Mouse (Mus musculus) cerebellum, postnatal 14 days (tissue): ENCODE results near the gene Pkd1l1.
A peak's percentile ranks its signal among the peaks of the same experiment; 100 is the strongest.

Experiments used
- DNase-seq, 2 experiments: peaks; one replicate each; pipeline ENCODE4 v3.0.0; 2021; ENCODE audit warnings: mixed read lengths in 2 of 2

Pkd1l1 gene

DNA sequence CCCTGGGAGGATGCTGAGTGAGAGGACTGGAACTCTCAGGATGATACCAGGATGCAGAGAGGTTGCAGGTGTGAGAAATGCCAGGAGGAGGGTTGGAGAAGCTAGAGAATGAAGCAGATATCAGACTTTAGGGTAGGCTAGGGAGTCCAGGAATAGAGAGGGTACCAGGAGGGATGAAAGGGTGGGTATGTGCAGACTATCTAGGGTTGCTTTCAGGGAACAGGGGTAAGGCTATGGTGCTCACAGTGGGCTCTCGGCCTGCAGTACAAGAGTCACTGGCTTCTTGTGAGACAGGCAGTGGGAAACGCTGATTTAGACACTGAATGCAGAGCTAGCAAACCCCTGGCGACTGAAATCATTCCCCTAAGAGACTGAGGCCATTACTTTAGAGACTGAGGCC lies at the start of gene Pkd1l1:
Pkd1l1 (minus strand) TSS at position 101 of the 400 bp plus-strand sequence.
- no peak for DNase-seq

DNA sequence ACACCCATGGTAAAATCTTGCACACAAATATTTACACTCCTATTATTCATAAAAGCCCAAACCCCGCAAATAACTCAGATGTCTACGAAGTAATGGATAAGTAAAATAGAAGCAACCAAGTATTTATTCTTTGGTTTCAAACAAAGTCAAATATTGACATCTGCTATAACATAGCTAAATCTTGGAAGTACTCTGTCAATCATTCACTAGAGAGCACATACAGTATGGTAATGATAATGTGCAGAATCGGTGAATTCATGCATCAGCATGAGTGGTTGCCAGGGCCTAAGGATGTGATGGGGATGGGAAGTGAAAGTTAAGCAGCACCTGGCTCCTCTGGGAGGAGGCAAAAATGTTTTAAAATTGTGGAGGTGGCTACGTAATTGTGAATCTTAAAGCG lies 47.1 kb upstream of the Pkd1l1 start:
- no peak for DNase-seq

DNA sequence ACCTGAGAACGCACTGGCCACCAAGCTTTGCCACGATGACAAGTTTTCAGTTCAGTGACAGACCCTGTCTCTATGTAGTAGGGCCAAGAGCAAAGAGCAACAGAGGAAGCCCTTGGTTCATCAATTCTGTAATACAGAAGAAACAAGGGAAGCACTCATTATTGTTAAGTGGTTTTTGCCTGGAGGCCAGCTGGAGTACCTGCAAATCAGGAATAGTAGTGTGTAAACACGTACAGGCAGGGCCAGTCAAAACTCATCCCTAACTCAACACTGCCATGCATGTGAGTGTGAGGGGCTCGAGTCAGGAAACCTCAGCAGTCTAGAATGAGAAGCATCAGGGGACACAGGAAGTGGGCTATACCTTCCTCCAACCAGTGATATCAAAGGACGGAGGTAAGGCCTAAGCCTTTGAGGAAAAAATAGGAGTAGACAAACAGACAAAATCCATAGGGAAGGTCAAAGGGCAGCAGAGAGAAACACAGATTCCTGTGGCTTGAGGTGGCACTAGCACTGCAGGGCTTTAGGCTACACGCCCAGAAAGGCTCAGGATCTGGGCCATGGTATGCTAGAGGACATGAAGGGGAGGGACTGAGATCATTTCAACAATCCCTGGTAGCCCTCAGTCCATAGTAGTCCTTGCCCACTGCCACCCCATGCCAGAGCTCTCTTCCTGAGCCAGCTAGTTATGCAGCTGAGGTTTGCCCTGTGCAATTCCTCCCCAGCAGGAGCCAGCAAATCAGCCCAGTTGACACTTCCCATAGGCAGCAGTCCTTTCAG lies 45.6 kb upstream of the Pkd1l1 start:
- peak; percentile 33 to 47 for DNase-seq

DNA sequence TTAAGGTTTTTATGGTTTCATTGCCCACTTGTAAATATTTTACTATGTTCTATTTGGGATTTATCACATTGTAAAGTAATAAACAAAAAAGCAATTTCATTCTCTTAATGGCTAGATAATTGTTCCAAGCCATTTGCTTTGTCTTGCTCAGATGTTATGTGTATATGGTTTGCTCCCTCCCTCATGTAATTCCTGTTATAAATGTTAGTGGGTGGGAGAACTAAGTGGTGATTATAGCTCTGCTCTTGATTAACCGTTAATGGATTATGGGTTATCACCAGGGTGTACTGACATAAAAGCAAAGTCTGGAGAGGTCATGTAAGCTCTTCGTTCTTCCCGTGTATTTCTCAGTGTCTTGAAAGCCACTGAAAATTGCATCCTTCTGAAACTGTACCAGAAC lies 41.7 kb upstream of the Pkd1l1 start:
- DNase-seq, result no peak

DNA sequence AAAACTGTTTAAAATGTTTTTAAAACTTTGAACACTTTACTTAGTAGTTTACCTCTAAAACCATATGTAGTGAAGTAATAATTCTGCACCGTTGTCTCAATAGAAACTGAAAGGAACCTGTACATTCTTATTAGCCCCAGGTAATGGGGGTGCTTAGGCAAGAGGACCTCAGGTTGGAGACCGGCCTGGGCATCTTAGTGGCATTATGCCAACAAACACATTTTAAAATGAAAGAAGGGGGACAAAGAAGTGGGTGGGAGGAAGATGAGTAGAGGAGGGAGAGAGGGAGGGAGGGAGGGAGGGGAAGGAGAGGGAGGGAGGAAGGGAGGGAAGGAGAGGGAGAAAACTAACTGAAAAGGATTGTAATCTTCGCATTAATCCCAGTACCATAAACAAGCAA lies 38.3 kb upstream of the Pkd1l1 start:
- no peak for DNase-seq

DNA sequence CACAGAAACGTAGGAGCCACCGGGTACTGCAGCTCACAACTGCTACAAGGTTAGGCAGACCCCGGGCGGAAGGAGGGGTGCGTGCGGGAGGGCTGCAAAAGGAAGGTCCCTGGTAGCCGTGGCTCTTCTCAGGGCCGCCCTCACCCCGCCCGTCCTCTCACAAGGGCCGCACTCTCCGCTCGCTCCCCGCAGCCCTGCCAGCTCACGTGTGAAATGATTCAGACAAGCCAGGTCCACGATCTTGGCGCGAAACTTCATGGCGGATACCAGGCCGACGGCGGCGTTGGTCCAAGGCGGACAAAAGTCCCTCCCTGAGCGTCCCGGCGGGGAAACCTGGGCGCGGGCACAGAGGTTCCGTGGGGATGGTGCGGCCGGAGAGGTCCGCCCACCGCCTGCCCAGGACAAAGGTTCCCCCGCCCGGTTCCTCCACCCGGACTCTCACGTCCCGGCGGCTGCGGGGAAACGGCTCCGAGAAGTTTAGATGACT lies 37.8 kb upstream of the Pkd1l1 start, which contains the start of gene Hus1:
Hus1 (minus strand) TSS at position 339 of the 487 bp plus-strand sequence.
- DNase-seq, result peak; percentile 91

DNA sequence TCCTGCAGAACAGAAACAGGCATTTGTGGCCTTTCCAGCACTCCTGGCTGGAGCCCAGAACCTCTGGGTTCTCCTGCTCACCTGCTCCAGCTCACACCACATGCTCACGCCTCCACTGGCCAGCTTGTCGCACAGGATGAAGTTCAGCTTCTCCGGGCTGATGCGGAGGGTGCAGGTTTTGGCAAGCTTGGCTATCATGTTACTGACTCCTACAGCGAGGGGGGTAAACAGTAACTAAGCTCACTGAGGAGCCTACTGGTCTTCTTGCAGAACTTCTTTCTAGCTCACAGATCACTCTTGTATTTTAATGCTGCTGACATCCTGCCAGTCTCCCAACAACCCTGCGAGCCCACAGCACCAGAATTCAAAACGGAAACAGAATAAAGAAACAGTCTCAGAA lies 37.4 kb upstream of the Pkd1l1 start:
- DNase-seq, result peak; percentile 40 to 44

DNA sequence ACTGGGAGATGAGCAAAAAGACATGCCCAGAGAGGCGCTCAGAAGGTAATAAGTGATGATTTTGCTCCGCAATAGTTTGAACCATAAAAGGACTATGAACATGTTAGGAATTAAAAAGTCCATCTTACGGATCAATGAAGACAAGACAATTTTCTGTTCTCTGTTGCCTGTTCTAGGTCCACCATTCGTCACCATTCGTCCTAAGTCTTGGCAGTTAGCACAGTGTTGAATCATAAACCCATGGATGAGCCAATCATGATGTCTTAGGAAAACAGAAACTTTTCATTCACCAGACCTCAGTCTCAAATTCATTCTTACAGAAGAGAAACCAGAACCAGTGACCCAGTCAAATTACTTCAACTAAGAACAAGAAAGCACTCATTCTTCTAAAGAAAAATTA lies 35.7 kb upstream of the Pkd1l1 start:
- DNase-seq, result no peak

DNA sequence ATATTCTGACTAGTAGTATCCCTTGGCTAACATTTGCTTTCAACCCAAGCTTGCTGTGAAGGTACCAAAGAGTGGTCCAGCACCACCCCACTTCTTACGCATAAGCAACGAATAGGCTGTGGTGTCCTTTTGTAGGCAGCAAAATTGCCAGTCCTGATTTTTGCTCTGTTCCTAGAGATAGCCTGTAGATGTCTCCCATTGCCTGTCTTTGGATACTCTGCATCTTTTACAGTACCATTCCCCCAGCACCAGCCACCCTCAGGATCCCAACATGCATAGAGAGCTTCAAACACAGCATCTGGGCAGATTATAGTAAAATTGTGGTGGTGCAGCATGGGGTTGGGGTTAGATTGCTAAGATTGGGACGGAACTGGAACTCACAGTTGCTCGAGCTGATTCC lies 15.0 kb upstream of the Pkd1l1 start:
- peak in 1 of 2 experiments; percentile 12 for DNase-seq

DNA sequence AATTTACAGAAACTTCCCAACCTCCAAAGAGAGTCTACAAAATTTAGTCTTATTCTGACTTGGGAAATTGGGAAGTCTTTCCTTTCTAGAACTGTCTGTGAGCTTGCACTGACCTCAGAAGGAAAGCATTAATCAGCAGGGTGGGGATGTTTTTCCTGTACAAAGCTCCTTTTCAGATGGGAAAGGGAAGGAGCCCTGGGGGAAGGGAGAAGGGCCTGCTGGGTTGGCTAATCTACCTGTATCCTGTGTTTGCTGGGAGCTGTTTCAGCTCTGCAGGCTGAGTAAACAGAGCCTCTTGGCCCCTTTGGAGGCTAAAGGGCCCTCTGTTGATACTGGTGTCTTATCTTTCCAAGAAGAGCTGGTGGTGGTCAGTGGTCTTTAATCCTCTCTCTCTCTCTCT lies 13.0 kb upstream of the Pkd1l1 start:
- DNase-seq, result no peak

DNA sequence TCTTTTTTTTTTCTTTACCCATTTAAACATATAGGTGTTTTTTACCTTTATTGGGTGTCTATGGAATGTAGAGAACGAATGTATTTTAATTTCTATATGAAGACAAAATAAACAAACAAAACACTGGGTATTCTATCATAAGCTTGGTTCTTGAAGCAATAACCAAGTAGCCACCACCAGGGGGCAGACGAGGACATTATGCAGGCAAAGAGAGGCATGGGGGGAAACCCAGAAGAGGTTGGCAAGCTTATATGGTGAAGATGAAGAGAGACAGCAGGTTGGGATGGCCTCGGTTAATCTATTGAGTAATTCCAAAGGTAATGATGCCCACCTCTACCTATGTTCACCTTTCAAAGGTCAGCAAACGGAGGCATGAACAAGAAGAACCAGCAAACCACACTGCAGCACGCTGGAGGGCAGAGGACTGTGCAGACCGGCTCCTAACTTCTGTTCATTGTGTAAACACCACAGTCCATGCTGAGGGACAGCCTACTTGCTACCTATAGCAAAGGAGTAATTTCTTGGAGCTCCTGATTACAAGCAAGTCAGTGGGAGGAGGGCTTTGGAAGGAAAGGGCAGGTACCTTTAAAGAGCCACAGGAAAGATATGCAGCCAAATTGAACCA lies 10.3 kb upstream of the Pkd1l1 start:
- DNase-seq, result peak; percentile 87 to 92

DNA sequence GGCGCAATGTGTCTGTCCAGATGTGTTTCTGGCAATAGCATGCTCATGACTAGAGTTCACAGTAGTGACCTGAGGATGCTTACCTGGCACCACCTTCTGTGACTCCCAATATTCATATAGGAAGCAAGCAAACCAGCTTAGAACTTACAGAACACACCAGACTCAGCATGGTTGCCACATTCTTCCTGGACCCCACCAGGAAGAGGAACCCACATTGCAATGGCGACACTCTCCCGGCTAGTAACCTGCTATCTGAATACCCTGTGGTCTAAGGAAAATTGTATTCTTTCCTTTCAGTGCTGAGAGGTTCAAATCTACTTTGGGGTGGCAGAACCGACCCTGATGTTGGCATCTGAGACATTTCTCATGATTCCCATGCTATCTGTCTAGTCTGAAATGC lies 5.1 kb upstream of the Pkd1l1 start:
- no peak for DNase-seq

DNA sequence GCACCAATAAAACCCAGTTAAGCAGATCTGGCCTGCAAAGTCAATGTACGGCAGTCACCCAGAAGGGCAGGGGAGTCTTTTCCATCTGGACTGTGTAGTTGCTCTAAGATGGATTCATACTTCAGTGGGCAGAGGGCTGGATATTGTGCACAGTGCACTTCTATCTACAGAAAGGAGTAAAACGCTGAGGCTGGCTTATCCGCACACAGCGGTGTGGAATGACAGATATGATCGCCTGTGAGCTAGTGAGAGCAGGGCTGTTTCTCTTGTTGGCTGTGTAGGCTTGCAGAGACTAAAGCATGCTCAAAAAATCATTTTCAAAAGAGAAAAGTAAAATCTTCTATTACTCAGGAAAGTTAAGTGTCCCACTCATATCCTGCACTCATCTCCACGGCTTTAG lies 973 bp downstream of the Pkd1l1 start:
- DNase-seq, result no peak

DNA sequence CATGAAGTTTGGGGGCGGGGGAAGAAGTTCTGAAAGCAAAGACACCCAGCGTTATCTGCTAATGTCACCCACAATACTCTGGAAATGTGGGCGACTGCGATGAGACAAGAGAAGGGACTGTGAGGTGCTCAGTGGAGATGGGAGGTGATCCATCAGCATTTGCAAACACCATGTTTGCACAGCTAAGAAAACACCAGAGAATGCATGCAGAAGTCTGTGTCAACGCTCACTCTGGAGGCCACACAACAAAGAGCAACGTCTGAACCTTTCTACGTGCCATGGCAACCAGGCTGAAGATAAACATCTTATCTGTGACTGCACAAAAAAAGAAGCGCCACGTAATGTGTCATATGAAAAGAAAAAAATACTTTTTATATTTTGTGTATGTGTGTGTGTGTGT lies 2.6 kb downstream of the Pkd1l1 start:
- no peak for DNase-seq

DNA sequence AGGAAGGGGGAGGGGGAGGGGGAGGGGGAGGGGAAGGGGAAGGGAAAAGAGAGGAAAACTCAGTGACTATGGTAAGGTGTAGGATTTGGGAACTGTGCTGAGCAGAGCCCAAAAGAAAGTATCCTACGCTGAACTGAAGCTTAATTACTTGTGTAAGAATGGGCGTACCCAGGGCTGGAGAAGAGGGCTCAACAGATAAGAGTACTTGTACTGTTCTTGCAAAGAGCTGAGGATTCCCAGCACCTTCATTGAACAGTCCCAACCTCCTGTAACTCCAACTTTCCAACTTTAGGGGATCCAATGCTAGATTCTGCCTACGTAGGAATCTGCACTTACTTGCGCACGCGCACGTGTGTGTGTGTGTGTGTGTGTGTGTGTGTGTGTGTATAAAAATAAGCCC lies 5.0 kb downstream of the Pkd1l1 start:
- no peak for DNase-seq

DNA sequence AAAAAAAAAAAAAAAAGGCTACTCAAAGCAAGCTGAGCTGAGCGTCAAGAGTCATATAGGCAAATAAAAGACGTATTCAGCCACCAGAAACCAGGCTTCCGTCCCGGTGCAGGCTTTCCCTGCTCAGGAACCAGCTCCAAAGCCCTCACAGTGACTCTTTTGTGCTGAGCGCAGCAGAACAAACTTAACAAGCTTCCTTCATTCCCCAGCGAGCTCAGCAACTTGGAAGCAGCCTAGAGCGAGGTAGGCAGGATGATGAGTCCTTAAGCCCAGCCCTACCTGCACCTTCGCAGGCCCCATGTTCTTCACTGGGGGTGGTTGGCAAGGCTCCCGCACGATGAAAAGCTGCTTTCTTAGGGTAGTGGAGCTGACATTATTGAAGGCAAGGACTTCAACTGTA lies 14.5 kb downstream of the Pkd1l1 start:
- no peak for DNase-seq

DNA sequence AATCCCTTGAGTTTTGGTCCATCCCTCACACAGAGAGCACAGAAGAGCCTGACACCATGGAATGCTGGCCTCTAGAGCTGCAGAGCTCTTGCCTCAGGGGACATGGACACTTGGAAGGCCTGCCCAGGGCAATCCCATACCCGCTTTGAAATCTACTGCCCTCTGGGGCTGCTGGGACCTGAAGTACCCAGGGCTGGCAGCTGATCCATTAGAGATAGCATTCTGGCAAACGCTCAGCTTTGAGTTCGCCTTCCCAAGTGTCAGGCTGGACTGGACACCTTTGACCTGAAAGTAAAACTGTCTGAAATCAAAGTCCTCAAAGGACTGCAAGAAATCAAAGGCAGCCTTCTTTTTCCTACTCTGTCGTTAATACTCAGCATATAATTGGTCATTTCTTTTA lies 15.0 kb downstream of the Pkd1l1 start:
- no peak for DNase-seq

DNA sequence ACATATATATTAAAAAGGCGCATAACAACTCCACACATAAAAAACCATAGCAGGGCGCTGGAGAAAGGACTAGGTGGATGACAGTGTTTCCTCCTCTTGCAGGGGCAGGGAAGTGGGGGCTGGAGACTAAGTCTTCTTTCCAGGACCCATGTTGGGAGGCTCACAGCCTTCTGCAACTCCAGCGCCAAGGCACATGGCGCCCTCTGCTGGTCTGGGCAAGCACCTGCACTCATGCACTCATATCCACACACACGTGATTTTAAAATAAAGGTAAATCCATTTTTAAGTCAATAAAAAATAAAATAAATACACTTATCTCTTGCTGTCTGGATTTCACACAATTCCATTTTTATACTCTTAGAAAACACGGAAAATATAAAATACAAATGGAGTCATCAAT lies 16.0 kb downstream of the Pkd1l1 start:
- DNase-seq, result peak in 1 of 2 experiments; percentile 59

DNA sequence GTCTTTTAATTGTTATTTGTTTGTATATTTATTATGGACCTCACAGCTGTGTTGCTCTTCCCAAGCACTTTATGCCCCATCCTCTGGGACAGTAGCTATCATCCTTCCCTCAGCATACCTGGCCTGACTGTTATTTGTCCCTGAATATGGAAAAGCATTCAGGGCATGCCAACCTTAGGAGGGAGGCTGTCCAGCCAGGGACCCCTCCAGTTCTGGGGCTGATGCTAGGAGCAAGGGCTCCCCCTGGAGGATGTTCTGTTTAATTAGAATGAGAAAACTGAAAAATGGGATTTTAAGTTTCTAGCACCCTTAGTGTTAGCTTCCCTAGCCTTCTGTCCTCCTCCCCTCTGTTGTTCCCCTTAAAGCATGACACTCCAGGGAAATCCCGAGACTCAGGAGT lies 17.4 kb downstream of the Pkd1l1 start:
- peak; percentile 89 to 90 for DNase-seq

DNA sequence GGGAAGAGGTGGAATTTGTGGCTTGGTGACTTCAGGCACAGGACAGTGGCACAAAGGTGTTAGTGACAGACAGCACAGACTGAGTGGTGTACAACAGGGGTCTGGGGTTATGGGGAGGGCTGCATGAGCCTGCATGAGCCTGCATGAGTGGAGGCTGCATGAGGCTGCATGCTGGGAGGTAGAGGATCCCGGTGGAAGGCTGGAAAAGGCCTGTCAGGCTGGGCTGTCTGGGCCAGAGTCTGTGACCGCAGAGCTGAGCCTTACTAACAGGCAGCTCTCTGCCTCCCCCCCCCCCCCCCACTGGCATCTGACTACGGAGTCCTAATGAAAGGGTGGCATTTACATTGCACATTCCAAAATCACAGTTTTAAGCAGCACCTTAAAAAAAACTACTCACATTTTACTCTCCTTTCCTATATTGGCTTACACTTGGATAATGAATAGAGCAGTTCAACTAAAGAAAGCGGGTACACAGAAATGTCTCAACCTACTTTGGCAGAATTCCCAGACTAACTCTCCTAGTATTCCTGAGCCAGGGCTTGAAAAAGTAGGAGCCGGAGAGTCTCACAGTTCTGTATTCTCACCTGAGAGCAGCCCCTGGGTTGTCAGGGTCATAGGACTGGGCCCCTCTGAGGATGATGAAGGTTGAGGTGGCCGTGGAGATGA lies 23.2 kb downstream of the Pkd1l1 start:
- DNase-seq, result no peak

DNA sequence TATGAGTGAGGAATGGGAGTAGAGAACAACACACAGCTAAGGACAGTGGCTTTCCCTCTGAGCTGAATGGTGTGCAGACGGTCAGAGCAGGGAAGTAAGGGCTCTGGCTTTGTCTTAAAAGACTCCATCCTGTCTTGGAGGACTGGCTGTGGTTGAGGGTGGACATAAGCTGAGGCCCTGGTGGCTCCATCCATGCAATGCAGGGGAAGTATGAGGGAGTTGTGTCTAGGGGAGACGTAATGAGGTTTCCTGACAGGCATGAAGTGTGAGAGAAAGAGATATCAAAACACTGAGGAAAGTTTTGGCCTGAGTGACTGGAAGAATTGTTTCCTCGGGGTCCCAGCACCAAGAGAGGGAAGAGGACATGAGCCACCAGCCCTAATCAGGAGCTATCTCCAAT lies 24.2 kb downstream of the Pkd1l1 start:
- no peak for DNase-seq

DNA sequence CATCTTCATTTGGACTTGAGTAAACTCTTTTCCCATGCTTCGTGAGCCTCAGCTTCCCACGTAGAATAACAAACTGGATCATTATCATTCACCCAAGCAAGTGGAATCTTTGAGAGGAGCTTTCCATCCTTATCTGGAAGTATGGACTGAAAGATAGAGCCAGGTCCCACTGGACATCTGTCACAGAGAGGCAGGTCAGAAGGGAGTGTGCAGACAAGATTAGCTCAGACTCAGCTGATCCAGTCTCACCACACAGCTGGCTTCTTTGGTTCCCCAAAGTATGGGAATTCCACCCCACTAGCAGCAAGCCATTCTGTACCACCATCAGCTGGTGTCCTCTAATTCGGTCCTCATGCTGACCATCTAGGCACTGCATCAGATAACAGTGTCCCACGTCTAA lies 29.0 kb downstream of the Pkd1l1 start:
- no peak for DNase-seq

DNA sequence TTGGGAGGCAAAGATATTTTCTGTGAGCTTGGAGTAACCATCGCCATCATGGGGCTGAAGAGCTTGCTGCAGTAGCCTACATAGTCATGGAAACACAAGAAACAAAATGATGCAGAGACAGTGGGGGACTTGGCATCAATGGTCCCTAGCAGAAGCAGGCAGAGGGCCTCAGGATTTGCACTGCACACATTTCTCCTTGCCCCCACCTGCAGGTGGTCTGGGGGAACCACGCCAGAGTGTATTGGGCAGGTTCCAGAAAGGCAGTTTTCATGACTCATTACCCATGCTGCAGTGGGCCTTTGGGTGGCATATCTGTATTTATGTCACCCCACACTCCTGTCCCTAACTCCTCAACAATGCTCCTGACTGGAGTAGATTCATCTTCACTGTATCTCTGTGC lies 30.6 kb downstream of the Pkd1l1 start:
- DNase-seq, result peak; percentile 53 to 72
